Mouse (Mus musculus): Measurements from ENCODE around the gene Col6a3. TPM values are rescaled to one million over a fixed set of nuclear protein-coding genes. Genes with fewer than 3 reads are reported as not detected.

Gene Col6a3
- polyA plus RNA-seq, 1 experiment: 3.6 TPM

GRCm38 (mm10) chr1:90716258-90716657 lies 127.5 kb downstream of the Col6a3 start:
- no peak overlapping the region for H3K4me3 ChIP-seq (ENCODE audit: low read depth, low read length)
- no peaks in the 10 kb centered on the region for H3K36me3 ChIP-seq (ENCODE audit: control insufficient read depth, insufficient read depth, low read length, poor library complexity, severe bottlenecking)
- no peaks in the 10 kb centered on the region for H3K4me1 ChIP-seq (ENCODE audit: control insufficient read depth, insufficient read depth, low read length)
- no peak overlapping the region for H3K9ac ChIP-seq (ENCODE audit: low read depth, poor library complexity, severe bottlenecking)
- no peak for TF ChIP-seq POLR2A (IDR thresholded peaks at IDR 0.05; ENCODE audit: insufficient read depth, low read length)
- TF ChIP-seq EP300 (IDR thresholded peaks at IDR 0.05; ENCODE audit: insufficient read depth, low read depth, low read length): no peak
- TF ChIP-seq CTCF (IDR thresholded peaks at IDR 0.05; ENCODE audit: low read depth, low read length): no peak
- no peaks in the 10 kb centered on the region for H3K27me3 ChIP-seq (ENCODE audit: control insufficient read depth, insufficient read depth, low read length, poor library complexity, severe bottlenecking)
- no peaks in the 10 kb centered on the region for H3K9me3 ChIP-seq (replicated peaks; ENCODE audit: control insufficient read depth, insufficient read depth, low read length, poor library complexity, severe bottlenecking)
- H3K27ac ChIP-seq (ENCODE audit: insufficient read depth, low read length): no peak overlapping the region

Other genes starting within 250 kb of the Col6a3 start
- 104 and 122 TPM in 2 replicates for gene Cops8, start 241.0 kb downstream of the Col6a3 start, polyA plus RNA-seq (2011; ENCODE audit: insufficient read depth, insufficient read length, low read depth, missing spikeins)
- 0.24 and 0.28 TPM in 2 replicates for gene Mlph, start 71.1 kb upstream of the Col6a3 start, polyA plus RNA-seq (2011; ENCODE audit: insufficient read depth, insufficient read length, low read depth, missing spikeins)
- not detected in 2 replicates for gene Prlh, start 109.1 kb upstream of the Col6a3 start, polyA plus RNA-seq (2011; ENCODE audit: insufficient read depth, insufficient read length, low read depth, missing spikeins)
- gene Rab17, start 125.7 kb upstream of the Col6a3 start, polyA plus RNA-seq (2011; ENCODE audit: insufficient read depth, insufficient read length, low read depth, missing spikeins): 0.94 and 1.0 TPM in 2 replicates
- 88.7 and 97.2 TPM in 2 replicates for gene Lrrfip1, start 154.8 kb upstream of the Col6a3 start, polyA plus RNA-seq (2011; ENCODE audit: insufficient read depth, insufficient read length, low read depth, missing spikeins)